Mouse (Mus musculus) layer of hippocampus, adult 11-12 months (tissue): ENCODE measurements around the gene Cplx3.
A peak's percentile ranks its signal among the peaks of the same experiment; 100 is the strongest.

ENCODE experiments used
- DNase-seq: peaks from one replicate; pipeline ENCODE4 v3.0.0; 2022; ENCODE audit warnings: low spot score

Gene Cplx3

DNA sequence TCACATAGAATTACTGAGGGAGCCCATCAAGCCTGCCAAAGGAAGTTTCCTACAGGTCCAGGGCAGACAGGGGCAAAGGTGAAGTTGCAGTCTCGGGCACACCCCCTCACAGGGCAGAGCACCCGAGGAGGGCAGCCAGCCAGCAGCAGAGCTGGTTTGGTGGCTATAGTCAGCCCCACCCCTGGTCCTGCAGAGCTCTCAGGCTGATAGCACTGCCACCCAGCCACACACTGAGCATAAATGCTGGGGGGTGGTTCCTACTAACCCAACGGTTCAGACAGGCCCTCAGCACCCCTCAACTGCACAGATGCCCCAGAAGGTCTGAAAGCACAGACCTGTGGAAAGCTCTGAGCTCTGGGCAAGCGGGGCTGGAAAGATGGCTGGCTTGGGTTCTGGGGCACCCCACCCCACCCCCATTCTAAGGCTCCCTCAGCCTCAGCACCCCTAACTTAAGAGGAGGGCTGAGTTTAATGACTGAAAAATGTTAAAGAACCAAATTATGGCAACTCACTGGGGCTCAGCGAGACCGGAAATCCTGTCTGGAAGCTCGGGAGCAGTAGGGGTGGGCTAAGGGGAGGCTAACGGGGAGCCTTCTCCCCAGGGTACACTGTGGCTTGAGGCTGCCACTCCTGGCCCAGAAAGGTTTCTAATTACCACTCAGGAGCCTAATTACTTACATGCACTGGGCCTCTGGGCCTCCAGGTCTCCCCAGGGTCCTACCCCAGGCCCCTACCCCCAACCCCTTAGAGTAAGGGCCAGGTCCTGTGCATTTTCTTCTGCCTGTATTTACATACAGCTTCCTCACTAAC is 32.8 kb upstream of the Cplx3 start:
- DNase-seq = no peak

DNA sequence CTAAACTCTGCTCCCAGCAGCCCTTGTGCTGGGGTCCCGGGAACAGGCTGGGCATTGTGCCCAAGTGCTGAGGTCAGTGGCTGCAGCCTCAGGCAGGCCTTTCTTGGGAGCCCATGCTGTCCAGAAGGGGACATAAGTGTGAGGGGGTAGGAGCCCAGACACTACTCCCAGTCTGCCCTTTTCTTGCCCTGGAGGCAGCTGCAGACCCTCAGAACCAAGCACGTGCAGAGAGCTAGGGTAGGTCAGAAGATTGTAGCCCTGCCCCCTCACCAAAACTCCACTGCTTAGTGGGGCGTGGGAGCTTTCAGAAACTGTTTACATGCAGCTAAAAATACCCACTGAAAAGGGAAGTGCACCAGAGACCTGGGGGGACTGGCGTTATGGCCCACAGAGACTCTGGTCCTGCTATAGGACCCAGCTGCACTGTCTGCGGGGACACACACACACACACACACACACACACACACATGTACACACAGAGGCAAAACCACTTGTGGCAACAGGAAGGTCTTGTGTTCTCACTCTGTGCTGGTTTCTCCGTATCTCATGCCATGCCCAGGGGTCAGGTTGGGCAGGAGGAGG is 31.8 kb upstream of the Cplx3 start:
- peak; percentile 65 for DNase-seq

DNA sequence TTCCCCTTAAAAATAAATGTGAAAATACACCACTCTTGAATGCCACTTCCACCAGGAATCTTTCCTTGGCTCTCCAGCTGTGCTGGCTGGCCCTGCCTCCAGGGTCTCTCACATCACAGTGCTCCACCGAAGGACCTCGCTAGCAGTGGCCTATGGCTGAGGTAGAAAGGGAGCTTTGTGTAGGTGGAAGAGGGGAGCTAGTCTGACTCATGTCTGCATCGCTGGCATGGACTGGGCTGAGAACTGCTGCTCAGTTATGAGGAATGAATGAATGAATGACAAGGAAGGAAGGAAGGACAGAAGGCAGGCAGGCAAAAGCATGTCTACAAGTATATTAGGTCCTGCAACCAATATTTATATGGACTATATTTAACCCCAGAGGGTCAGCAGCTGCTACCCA is 31.2 kb upstream of the Cplx3 start:
- no peak for DNase-seq

DNA sequence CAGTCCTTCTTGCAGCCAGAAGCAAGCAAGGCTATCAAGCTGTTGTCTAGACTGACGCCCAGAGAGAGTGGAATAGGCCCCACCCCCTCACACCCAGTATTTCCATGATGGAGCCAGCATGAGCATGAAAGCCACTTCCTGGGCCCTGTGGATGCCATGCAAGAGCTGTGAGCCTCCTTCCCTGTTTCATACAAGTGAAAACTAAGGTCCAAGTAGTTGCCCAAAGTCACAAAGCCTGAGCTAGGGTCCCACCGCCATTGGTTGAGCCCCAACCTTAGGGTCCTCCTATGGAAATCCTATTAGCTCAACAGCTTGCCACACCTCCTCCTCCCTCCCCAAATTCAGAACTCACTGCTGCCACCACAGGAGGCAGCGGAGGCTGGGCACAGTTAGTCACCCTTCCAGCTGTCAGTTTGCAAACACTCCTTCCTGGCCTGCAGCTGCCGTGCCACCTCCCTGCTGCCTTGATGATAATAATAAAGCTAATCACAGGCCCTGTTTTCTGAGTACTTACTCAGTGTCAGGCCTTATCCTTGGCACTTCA is 27.5 kb upstream of the Cplx3 start:
- DNase-seq = peak; percentile 55

DNA sequence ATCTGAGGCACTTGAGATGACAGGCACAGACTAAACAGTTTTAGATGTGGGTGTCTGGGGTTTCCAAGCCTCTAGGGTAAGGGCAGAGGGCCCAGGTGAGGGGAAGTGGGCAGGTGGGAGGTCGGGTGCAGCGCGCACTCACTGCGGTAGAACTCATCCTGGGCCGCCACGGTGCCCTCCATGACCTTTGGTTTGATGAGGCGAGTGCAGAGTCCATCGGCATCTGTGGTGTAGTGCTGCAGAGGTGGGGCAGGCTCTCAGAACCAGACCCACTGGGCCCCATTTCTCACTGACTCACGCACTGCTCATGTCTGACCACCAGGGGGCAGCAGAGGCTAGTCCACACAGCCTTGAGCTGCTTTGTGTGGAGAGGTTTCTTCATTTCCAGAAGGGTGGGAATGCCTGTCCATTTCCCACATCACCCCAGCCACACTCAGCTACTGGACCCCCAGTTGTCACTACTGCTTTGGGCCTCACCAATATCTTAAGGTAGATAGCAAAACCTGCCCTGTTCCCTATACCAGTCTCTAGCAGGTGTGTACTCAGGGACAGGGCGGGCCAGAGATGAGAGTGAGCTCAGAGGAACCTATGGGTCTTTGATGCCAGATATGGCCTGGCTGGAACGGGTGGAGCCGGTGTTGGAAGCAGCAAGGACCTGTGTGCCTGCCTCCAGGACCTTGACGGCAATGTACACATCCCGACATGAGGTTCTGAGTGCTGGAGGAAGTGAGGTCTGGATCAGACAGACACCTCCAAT is 23.2 kb upstream of the Cplx3 start:
- peak; percentile 81 for DNase-seq

DNA sequence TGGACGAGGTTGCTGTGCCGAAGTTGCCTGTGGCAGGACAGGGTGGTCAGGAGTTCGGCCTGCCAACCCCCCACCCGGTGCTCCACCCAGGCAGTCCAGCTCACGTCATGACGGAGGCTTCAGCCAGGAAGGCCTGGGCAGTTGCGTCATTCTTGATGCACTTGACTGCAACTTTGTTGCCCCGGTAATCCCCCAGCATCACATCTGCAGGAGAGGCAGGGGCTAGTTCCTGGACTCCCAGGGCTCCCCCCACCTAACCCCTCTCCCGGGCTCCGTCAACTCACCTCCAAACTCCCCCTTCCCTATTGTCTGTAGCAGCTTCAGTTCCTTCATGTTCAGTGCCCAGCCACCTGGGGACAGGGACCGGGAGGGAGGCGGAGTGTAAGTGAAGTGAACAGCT is 22.6 kb upstream of the Cplx3 start:
- DNase-seq = no peak

DNA sequence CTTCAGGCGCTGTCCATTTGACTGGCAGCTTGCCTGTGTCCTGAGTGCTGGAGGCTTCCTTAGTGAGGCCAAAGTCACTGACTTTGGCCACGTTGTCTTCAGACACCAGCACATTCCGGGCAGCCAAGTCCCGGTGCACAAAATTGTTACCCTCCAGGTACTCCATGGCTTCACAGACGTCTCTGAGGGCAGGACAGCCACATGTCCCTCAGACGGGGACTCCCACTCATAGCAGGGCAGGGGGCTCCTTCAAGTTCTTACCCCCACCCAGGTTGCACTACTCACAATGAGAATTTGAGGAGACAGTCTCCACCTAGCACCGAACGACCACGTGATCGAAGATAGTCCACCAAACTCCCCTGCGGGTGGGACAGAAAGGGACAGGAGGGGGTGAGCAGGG is 21.8 kb upstream of the Cplx3 start:
- no peak for DNase-seq

DNA sequence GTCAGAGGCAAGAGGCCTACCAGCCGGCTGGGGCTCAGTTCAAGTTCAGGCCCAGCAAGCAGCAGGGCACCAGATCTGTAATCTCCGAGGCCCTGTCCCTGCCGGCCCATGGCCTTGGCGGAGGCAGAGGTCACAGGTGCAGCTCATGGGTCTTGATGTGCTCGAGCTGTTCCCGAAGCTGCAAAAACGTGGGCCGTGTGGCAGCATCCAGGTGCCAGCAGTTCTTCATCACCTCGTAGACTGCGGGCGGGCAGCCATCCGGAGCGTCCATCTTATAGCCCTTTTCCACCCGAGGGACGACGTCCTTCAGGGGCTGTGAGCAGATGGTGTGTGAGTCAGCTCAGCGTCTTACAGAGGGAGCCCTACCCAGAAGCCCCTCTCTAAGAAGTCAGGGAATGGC is 21.1 kb upstream of the Cplx3 start:
- no peak for DNase-seq

DNA sequence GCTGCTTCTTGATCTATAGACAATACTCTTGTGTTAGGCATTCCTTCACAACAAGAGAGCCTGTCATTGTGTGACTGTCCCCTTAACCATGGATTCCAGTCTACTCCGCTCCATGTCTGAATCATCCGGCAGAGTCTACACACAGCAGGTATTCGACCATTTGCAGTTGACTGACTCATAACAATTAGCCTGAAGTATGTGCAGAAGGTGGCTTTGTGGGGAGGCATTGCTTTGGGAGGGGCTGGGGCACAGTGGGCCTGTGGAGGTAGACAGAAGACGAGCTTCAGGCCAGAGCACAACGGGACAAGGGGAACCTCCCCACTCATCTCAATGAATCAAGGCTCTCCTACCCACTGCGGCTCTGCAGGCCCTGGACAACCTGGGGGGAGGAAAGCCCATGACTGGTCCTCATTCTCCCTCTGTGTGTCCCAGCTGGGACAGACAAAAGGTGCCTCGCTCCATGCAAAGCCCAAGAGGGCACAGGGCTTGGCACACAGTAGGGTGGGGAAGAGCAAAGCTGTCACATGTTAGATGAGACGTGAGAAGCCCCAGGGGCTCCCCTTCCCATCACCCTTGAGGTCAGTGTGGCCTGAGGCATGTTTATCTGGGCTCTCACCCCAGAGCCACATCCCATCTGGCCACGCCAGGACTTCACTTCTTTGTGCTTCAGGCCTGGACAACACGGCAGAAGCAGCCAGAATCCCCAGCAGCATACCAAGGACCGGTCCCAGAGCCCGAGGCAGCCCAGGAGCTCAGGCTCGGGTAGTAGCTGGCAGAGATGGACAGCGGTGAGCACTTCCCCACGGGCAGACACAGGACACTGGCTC is 19.8 kb upstream of the Cplx3 start:
- DNase-seq = no peak

DNA sequence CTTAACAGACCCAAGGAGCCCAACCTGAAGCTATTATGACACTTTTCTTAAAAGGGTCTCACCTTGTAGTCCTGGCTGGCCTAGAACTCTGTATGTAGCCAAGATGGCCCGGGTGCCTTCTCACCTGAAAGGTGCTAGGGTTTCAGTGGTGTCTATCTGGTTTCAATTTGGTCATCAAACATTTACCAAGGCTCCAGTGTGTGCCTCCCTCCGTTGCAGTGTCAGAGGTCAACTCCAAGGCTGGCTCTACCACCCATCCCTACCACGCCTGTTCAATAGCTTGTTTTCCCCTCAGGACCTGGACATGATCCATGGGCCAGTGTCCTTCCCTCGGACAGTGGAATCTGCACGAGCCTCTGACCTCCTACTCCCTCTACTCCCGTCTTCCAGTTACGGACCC is 18.2 kb upstream of the Cplx3 start:
- DNase-seq = no peak

DNA sequence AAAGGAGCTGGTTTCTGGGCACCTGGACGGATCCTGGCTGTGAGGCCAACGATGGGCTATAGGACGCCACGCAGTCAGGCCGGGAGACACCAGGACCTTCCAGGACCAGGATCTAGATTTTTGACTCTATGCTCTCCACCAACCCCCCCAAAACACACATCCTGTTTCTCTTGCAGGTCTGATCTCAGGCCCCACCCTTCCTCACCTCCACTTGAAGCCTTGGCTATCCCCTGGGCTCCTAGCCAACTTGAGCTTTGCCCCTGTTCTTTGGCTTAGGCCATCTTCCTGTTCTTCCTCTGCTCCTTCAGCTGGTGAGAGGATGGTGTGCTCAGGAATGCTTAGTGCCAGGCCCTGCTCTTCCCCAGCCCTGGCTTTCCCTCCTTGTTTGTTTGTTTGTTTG is 14.6 kb upstream of the Cplx3 start, which contains the start of gene Lman1l:
Lman1l (minus strand) TSS at position 101 of the 400 bp plus-strand sequence.
- DNase-seq = no peak

DNA sequence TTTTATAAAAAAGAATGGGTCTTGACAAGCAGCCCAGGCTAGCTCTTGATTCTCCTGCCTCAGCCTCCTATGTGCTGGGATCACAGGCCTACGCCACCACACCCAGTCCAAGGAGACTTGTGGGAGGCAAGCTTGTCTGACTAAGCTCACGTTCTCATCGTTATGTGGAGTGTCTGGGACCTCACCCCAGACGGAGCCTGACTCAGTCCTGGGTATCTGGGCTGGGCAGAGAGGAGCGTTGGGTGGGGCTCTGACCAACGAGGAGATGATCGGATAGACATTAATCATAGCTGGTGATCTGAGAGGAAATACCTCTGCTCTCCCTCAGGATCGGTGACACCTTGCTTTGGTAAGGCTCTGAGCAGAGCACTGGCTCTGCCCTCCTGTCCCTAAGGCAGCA is 12.8 kb upstream of the Cplx3 start:
- DNase-seq = no peak

DNA sequence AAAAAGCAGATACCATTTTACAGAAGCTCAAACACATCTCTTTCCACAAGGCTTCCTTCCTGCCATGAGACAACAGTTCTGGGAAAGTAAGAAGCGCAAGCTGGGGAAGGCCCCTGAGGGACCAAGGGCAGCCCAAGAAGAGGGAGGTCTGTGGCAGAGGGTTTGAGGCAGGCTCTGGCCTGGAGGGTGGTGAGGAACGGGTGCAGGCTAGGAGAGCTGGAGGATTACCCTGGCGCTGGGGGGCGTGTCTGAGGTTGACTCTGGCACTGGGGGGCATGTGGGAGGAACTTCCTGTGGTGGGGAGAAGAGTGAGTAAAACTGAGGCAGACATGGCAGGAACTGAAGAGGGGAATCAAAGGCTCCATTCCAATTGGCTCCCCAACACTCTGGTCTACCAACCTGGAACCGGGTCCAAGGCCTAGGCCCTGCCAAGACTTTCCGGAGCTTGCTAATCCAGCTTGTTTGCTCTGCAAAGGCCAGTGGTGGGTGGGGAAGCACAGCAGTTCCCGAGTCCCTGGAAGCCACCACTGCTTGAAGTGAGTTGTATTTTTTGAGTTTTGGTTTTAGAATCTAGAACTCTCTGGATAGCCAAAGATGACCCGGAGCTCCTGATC is 11.6 kb upstream of the Cplx3 start:
- no peak for DNase-seq

DNA sequence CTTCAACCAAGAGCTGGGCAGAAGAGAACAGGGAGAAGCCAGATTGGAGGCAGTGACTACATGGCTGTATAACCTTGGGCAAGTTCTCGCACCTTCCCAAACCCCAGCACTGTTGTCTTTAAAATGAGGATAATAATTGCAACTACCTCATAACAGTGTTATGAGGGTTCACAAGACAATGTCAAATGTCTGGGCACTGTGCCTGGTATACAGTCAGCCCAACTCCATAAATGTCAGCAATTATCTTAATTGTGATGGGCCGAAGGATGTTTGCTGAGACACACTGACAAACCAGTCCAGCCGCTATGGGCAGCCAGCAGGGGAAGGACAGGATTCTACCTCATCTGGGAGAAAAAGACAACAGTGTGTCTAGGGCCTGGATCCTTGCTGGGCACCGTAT is 8.7 kb upstream of the Cplx3 start:
- no peak for DNase-seq

DNA sequence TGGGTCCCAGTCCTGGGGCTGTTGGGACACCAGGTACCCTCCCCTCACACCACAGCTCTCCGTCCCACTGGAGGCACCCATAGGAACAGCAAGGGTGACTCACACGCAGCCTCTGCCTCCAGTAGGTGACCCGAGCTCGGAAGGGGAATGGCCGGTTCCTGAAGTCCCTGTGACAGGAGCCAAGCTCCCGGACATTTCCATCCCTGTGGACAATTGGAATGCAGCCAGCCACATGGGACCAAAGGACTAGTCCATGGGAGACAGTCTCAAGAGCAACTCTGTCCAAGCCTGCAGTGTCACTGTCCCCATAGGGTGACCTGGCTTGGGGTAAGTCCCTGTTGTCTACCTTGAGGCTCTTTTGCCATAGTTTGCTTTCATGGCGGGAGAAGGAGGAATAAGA is 7.9 kb upstream of the Cplx3 start:
- DNase-seq = no peak

DNA sequence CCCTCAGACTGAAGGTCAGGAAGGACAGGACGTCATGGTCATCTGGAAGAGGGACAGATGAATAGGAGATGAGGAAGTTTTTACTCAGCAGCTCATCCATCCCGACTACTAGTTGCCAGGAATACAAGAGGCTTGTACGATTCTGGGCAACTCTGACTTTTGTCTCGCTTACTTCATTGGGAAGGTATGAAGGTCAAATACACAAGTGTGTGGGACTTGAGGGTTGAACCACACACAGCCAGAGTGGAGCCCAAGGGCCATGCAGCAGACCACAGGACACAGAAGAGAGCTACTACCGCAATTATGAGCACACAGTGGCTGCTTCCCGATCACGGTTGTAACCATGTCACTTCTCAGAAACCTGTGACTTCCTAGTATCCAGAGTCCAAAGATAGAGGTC is 6.5 kb upstream of the Cplx3 start:
- no peak for DNase-seq

DNA sequence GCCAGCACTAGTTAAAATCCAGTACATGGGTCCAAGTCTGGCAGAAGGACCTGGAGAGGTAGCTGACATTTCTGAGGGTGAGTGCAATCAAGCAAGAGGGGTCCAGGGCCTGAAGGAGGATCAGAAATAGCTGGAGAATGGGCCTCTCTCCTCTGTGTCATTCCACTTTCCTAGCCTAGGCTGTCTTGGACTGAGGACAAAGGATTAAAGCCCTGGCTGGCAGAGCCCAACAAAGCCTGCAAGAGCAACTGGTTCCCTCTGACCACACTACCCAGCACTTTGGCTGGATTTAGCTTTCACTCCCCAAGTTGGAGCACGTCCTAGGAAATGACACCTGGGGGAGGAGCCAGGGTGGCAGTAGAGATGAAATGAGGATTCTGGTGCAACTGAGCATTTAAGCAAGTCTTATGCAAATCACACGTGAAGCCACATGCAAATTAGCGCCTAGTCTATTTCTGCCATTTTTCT is 4.3 kb upstream of the Cplx3 start:
- no peak for DNase-seq

DNA sequence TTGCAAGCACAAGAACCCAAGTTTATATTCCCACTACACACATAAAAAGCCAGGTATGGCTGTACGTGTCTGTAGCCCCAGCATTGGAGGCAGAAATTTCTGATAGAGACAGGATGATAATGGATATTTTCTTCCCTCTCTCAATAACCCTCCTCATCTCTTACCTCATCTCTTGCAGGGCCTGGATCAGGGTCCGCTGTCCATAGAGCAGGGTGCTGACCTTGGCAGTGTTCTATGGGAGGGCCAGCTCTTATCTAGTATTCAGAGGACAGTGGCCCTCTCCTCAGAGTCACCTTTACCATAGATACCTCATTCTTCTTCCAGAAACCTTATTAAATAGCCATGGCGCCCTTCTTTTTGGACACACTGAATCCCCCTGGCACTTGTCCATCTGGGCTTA is 3.7 kb upstream of the Cplx3 start:
- DNase-seq = no peak

DNA sequence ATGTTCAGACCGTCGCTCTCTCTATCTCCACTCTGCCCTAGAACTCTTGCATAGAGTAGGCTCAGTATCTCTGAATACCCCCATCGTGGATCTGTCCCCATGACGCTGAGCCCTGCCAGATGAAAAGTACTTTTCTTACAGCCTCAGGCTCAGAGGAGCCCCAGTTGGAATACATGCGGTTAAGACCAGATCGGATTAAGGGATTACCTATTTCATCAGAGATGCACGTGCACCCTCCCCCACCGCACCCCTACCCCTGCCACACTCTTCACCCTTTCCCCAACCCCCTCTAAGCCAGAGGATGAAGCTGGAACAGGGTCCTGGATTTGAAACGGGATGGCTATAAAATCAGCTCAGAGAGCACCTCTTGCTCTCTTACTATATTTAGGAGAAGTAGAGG is 578 bp downstream of the Cplx3 start:
- no peak for DNase-seq

DNA sequence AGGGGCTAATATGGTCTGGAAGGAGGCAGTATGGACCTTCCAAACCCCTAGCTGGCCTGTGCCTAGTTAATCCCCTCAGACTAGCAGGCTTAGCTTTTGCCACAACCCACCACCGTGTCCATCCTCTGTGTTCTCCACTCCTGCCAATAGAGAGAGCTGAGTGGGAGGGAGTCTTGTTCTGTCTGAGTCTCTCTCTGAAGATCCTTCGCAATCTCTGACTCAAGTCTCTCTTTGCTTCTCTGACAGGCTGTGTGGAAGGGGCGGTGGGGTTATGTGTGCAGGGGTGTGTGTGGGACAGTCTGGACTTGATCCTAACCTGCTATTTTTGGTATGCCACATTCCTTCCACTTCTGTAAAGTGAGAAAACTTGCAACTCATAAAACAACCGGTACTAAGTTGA is 1.2 kb downstream of the Cplx3 start:
- DNase-seq = no peak

DNA sequence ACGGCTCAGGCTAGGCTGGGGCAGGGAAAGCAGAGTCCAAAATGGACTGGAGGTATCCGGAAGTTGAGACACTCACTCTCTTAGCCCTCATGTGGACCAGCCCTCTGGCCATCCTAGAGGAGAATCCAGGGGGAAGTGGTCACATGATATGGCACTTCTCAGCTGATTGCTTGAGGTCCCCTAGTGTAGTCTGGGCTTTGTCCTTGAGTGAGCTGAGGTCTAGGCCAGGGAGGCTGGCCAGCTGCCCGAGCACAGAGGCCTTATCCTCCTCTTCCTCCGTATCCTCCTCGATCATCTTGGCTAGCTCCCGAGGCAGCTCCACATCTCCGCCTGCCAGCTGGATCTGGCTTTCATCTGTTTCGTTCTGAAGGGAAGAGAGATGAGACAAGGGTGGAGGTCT is 4.0 kb downstream of the Cplx3 start:
- no peak for DNase-seq

DNA sequence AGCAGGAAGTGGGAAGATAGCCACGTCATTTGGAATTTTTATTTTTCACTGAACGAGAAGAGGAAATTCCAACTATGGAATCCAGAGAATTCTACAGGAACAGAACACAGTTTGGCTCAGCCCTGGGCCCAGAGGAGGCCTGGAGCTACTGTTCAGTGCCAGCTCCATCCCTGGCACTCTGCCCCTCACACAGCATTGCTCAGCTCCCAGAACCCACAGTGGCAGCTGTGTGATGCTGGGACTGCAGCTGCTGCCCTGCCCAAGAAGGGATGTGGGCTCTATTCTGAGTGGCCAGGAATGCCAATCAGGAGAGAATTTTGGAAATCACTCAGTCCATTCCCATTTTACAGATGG is 4.8 kb downstream of the Cplx3 start:
- DNase-seq = peak; percentile 79
